Mouse (Mus musculus) embryo, embryonic 11 days (tissue): ENCODE results near the gene Gm10638.

Experiments
- DNase-seq: peaks from one replicate; pipeline ENCODE4 v3.0.0-alpha.2; 2015

The Gm10638 gene

DNA sequence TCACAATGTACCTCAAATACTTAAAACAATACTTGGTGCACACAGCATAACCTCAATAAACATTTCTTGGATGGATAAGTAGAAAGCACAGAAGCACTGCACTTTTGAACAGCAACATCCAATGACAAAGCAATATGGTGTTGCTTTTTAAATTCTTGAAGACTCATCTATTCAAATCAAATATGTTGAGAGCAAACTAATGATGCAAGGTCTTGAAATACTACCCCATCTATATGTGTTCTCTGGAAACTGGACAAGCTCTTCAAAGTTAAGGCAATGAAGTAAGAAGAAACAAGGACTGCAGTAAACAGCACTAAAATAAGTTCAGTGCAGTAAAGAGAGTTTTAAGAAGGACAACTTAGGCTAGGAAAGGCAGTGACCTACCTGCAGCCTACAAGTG, 4.6 kb upstream of the Gm10638 start:
- no peak for DNase-seq

DNA sequence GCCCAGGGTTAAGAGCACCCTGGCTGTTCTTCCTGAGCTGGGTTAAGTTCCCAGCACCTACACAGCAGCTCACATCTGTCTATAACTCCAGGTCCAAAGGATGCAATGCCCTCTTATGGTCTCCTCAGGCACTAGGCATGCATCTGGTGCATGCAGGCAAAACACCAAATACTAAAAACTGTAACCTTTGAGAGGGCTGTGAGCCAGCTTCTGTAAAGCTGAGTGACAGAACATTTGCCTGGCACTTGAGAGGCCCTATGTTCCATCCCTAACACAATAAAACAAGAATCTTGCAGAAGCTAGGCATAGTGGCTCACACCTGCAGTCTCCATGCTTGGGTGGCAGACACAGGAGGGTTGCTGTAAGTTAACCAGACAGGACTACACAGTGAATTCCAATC, 3.9 kb upstream of the Gm10638 start:
- no peak for DNase-seq

GRCm38 (mm10) chr8:86742605-86743345, 2.7 kb upstream of the Gm10638 start:
- DNase-seq: no peak

DNA sequence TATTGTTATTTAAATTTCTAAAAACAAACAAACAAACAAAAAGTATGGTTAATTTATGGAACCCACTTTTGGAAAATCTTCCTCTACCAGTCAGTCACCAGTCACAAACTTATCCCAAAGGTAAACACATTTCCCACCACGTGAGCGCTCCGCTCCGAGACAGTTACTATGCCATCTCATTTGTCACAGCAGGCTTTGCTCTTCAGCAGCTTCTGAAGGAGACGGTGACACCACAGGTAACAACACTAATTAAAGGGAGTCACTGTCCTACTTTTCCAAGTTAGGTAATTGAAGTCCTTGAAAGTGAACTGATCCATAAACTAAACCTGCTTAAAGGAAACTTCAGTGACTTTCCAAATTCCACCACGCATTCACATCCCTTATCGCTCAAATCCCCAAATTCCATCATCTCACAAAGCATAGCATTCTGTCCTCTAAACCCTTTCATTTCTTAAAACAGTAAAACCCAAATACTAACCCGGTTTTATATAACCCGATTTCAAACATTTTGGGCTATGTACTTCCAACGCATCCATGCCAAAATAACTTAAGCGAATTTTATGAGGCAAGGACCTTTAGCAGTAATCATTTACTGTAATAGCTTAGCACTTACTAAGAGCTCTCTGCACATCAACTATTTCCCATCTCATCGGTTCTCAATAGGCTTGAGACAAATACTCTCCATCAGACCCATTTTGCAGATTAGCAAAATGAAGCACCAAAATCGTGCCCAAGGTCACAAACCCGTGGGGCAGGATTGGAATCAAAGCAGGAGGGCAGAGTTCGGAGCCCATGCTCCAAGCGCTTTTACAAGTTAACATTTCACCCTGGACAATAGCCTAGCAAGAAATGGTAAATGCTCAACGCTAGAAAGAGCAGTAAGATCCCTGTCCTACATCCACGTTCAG, 932 bp upstream of the Gm10638 start:
- DNase-seq: peak; percentile 47

DNA sequence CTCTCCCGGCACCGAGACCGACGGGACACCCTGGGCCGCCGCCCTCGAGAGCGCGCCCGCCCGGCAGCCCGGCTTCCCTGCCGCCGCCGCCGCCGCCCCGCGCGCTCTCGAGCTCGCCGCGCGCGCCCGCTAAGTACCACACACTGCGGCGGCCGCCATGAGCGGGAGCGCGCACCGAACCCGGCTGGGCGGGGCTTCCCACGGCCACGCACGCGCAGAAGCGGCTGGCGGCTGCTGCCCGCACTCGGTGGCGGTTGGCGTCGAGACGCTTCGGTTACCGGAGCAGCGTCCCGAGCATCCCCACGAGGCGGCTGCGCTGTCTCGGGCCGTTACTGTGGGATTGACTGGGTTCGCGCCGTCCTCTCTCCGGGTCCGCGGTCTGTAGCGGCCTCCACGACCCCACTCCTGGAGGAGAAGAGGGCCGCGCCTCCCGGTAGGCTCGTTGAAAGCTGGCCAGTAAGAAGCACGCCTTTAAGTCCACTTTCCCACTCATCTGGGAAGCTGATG, 489 bp downstream of the Gm10638 start:
- DNase-seq: peak; percentile 95

- DNase-seq: peak; percentile 39
Measured at GRCm38 (mm10) chr8:86746511-86746910, 1.0 kb downstream of the Gm10638 start.

- DNase-seq: no peak
Measured at GRCm38 (mm10) chr8:86749842-86750241, 4.3 kb downstream of the Gm10638 start.

GRCm38 (mm10) chr8:86756948-86757733, 11.6 kb downstream of the Gm10638 start:
- DNase-seq: peak; percentile 54

DNA sequence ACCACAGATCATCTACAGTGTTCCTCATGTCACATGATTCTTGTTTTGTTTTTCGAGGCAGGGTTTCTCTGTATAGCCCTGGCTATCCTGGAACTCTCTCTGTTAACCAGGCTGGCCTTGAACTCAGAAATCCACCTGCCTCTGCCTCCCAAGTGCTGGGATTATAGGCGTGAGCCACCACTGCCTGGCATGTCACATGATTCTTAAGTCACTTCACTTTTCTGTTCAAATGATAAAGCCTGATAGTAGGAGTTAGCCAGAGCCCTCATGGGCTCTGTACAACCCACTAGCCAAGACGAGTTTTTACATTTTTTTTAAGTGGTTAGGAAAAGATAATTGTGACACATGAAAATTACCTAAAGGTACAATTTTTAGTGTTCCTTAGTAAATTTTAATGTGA, 13.2 kb downstream of the Gm10638 start:
- DNase-seq: no peak

- no peak for DNase-seq
Measured at GRCm38 (mm10) chr8:86759090-86759491, 13.6 kb downstream of the Gm10638 start.

- no peak for DNase-seq
Measured at GRCm38 (mm10) chr8:86760746-86761145, 15.2 kb downstream of the Gm10638 start.

- DNase-seq: no peak
Measured at GRCm38 (mm10) chr8:86762806-86763205, 17.3 kb downstream of the Gm10638 start.

GRCm38 (mm10) chr8:86765155-86765554, 19.7 kb downstream of the Gm10638 start:
- no peak for DNase-seq

- no peak for DNase-seq
Measured at GRCm38 (mm10) chr8:86765669-86766068, 20.2 kb downstream of the Gm10638 start.

- DNase-seq: no peak
Measured at GRCm38 (mm10) chr8:86766548-86767211, 21.2 kb downstream of the Gm10638 start.

GRCm38 (mm10) chr8:86768499-86768898, 23.0 kb downstream of the Gm10638 start:
- DNase-seq: no peak

DNA sequence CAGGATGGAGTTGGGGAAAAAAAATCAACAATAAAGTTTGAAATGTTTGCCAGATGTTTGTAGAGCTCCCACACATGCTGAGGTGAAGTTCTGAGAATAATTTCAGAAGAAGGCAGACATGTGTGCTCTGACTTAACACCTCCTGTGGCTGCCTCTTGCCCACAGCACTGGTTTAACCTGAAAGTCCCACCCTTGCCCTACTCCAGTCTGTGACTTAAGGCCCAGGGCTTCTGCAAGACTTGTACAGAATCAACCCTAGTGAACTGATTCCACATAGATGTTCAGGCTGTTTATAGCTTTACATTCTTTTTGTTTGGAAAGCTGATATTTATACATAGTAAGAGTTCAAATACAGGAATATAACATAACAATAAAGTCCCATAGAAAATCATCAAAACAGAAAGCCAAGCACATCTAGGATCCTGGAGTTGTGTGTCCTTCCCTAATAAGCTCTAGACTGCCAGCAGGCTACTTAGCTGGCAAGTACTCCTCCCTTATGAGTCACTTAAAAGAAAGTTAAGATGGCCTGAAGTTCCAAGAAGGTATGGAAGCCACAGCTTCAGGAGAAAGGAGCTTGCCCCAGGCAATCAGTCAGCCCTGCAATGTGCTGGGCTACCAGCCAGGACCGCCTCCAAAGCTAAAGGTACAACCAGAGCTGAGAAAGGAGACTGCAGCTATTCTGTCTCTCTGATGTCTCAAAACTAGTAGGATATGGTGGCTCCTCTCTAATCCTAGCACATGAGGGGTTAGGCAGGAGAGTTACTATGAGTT, 24.6 kb downstream of the Gm10638 start:
- DNase-seq: no peak

- no peak for DNase-seq
Measured at GRCm38 (mm10) chr8:86779207-86779606, 33.7 kb downstream of the Gm10638 start.

- no peak for DNase-seq
Measured at GRCm38 (mm10) chr8:86781094-86781493, 35.6 kb downstream of the Gm10638 start.

DNA sequence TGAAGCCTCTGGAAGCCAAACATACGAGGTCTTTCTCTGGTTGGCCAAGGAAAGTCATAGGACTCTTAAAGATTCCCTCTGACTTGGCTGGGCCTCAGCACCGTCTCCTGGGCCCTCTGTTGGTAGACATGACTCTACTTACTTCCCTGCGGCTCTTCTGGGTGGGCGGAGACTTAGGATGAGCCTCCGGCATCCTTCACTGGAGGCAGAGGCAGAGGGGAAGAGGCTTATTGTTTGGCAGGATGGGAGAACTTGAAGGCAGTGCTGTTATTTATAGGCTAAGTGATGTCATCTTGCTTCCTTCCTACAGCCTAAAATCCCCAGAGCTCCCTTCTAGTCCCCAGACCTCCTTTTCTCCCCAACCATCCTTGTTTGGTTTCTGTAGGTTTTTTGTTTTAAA, 41.0 kb downstream of the Gm10638 start:
- no peak for DNase-seq

- DNase-seq: no peak
Measured at GRCm38 (mm10) chr8:86787891-86788420, 42.5 kb downstream of the Gm10638 start.
